Mouse (Mus musculus) C2C12 (cell line): ENCODE results near the gene Cdh7.

Source experiments
- CTCF ChIP-seq: IDR thresholded peaks from one replicate; pipeline ENCODE4 v1.5.1; 2011; ENCODE audit not compliant: control insufficient read depth, insufficient read depth, insufficient read length
- FOSL1 ChIP-seq: IDR thresholded peaks from one replicate; pipeline ENCODE4 v1.8.0; 2011; ENCODE audit warnings: mild to moderate bottlenecking, low read length; ENCODE audit not compliant: poor library complexity, insufficient read depth, severe bottlenecking
- MAX ChIP-seq: IDR thresholded peaks from one replicate; pipeline ENCODE4 v1.6.1; 2011; ENCODE audit warnings: mild to moderate bottlenecking, control low read depth
- MYOD1 ChIP-seq: IDR thresholded peaks from one replicate; pipeline ENCODE4 v1.6.1; 2011; ENCODE audit warnings: low read depth; ENCODE audit not compliant: control insufficient read depth, insufficient read length
- MYOG ChIP-seq: IDR thresholded peaks from one replicate; pipeline ENCODE4 v1.6.1; 2011; ENCODE audit not compliant: control insufficient read depth, insufficient read length; ENCODE audit errors: extremely low read depth
- USF1 ChIP-seq: IDR thresholded peaks from one replicate; pipeline ENCODE4 v1.6.1; 2011; ENCODE audit warnings: low read depth, mild to moderate bottlenecking, control low read depth, moderate library complexity

GRCm38 (mm10) chr1:109932674-109933073 is 49.6 kb upstream of the Cdh7 start:
- no peak for TF ChIP-seq CTCF
- no peak for TF ChIP-seq MYOD1
- TF ChIP-seq MAX, result no peak
- no peak for TF ChIP-seq FOSL1
- TF ChIP-seq USF1, result no peak
- no peak for TF ChIP-seq MYOG
